Mouse (Mus musculus): ENCODE data around the gene Kif2a. TPM values are rescaled to one million over a fixed set of nuclear protein-coding genes. Genes with fewer than 3 reads are reported as not detected.

Kif2a gene
- polyA plus RNA-seq (2016; fragmentation: Nextera tagmentation; extraction: Ambion mirVana), result 22.7 and 31.9 TPM in 2 replicates

- Histone ChIP-seq H3K27ac (peak within 1 kb of the TSS; percentile 97), H3K9me3 (no peaks in the 10 kb centered on the region), H3K4me2 (peak within 1 kb of the TSS; percentile 66), H3K36me3 (replicated peaks) (peaks cover 5% of the 10 kb centered on the region; the same call in 1 of the 2 replicates), H3K4me1 (peaks cover 19% of the 10 kb centered on the region), H3K9ac (peak within 1 kb of the TSS; percentile 94), H3K27me3 (no peaks in the 10 kb centered on the region), H3K4me3 (replicated peaks) (peak within 1 kb of the TSS; percentile 91)
- 2% methylated on average over 73 of the region's 87 CpGs for WGBS
- ATAC-seq (ENCODE audit: low FRiP score), result peak; percentile 70
These were observed at the start of gene Kif2a for GRCm38 (mm10) chr13:107021461-107022265. TSS of gene Kif2a (minus strand) at chr13:107022126.

GRCm38 (mm10) chr13:107069061-107069460 lies 47.1 kb upstream of the Kif2a start:
- ATAC-seq (ENCODE audit: low FRiP score), result no peak

DNA sequence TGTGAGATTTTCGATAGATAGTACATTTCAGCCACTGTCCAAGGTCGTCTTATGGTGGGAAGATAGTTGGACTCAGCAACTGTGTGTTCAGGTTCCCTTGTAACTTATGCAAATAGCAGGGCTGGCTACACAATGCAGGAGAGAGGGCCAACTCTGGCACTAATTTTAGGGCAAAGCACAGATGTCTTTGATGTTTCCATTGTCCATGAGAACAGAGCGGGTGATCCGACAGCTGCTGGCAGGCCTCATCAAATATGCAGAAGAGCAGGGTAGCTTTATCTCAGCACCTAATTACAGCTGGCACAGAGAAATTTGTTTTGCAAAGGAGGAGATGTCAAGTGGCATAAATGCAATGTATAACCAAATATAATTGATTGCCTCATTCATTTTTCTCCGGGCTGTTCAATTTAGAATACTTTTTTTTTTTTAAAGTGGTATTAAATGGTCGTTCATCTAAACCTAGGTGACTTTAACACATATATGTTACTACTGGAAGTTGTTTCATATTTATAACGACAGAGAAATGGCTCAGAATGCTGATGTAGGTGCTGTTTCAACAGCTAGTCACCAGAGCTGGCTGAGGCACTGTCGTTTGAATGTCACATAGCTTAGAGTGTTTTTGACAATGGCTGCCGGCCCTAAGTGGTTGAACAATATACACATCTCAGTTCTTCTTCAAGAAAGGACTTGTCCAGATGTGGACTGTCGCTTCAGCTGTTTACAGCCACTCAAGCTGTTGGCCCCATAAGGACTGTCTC lies 43.4 kb upstream of the Kif2a start:
- WGBS, result 58% methylated on average over 10 of the region's 10 CpGs

More at GRCm38 (mm10) chr13:107069061-107069460, 47.1 kb upstream of the Kif2a start:
- H3K27me3 ChIP-seq, result peaks cover 6% of the 10 kb centered on the region; the same call in 1 of the 2 replicates
- peaks cover 21% of the 10 kb centered on the region for H3K4me1 ChIP-seq
- no peaks in the 10 kb centered on the region for H3K9me3 ChIP-seq
- H3K4me3 ChIP-seq (replicated peaks), result no peak overlapping the region
- no peak overlapping the region for H3K27ac ChIP-seq
- no peak overlapping the region for H3K9ac ChIP-seq
- H3K4me2 ChIP-seq, result no peak overlapping the region
- WGBS, result 100% methylated on average over 1 of the region's 1 CpGs
- H3K36me3 ChIP-seq (replicated peaks), result no peaks in the 10 kb centered on the region

DNA sequence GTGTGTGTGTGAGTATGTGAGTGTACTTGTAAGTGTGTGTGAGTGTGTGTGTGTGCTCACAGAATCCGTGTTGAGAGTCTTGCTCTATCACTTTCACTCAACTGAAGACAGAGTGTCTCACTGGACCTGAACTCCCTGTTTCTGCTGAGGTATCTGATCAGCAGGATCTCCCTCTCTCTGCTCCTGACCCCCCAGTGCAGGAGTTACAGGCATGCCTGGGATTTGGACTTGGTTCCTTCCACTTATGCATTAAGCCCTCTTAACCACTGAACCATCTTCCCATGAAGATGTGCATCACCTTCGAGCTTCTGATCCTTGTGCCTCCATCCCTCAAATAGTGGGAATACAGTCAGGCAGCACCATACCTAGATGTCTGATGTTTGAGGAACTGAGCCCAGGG lies 42.3 kb upstream of the Kif2a start:
- WGBS, result 89% methylated on average over 2 of the region's 2 CpGs
- no peak overlapping the region for H3K4me3 ChIP-seq (replicated peaks)
- H3K9me3 ChIP-seq, result no peaks in the 10 kb centered on the region
- H3K9ac ChIP-seq, result no peak overlapping the region
- no peak overlapping the region for H3K27ac ChIP-seq
- ATAC-seq (ENCODE audit: low FRiP score), result no peak
- peaks cover 5% of the 10 kb centered on the region for H3K4me1 ChIP-seq
- H3K4me2 ChIP-seq, result no peak overlapping the region
- H3K27me3 ChIP-seq, result no peaks in the 10 kb centered on the region
- H3K36me3 ChIP-seq (replicated peaks), result no peaks in the 10 kb centered on the region

More for the DNA sequence above, 43.4 kb upstream of the Kif2a start:
- peak; percentile 39; the same call in 1 of the 2 replicates for ATAC-seq (ENCODE audit: low FRiP score)
- Histone ChIP-seq H3K36me3 (replicated peaks) (no peaks in the 10 kb centered on the region), H3K4me3 (replicated peaks) (no peak overlapping the region), H3K27ac (0 out of 2 replicates have a peak overlapping the region, but pooled peaks have one; percentile 9), H3K4me2 (no peak overlapping the region), H3K9ac (no peak overlapping the region), H3K27me3 (no peaks in the 10 kb centered on the region), H3K9me3 (no peaks in the 10 kb centered on the region), H3K4me1 (peaks cover 5% of the 10 kb centered on the region)

DNA sequence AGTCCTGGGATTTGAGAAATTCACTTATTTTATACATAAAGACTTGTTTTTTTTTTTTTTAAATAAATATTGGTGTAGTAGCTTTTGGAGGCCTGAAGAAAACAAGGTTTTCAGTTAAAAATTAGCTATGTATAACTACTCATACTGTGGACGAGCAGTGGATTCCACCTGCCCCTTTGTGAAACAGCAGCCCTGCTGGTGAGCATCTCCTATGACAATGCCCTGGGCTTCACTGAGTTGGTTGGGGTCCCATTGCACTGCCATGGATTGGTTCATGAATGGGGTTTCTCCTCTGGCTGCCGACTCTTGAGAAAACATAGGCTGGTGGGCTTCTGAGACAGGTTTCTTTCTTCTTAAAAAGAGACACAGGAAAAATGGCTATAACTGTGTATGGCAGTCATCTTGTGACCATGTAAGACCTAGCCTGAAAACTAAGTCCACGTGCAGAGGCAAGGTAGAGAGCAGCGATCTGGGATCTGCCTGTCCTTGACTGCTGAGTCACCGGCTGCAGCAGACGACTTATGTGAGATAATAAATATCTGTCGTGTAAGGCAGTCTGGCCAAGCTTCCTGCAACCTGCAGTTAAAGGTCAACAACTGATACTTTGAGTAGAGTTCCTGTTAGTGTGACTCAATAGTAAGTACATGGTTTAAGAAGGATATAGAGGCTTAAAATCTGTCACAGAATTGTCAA lies 41.3 kb upstream of the Kif2a start:
- Histone ChIP-seq H3K27ac (no peak overlapping the region), H3K36me3 (replicated peaks) (no peaks in the 10 kb centered on the region), H3K4me2 (no peak overlapping the region), H3K4me3 (replicated peaks) (no peak overlapping the region), H3K9me3 (no peaks in the 10 kb centered on the region), H3K27me3 (no peaks in the 10 kb centered on the region), H3K9ac (no peak overlapping the region), H3K4me1 (peaks cover 5% of the 10 kb centered on the region)
- no peak for ATAC-seq (ENCODE audit: low FRiP score)
- 78% methylated on average over 7 of the region's 7 CpGs for WGBS

DNA sequence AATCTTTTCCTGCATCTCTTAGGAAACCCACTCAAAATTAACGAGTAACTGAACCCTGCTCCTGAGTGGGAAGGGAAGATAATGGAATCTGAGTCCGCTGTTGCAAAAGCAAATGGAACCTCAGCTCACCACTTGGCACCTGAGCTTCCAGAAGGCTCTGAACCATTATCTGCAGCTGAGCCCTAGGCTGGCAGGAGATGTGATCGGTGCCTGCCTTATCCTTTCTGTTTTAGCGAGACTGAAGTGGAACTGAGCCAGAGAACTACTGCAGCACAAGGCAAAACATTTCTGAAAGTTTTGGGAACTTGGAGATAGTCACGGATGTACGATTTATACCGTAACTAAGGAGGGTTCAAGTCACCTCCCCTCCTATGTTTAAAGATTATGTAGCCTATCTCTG lies 38.2 kb upstream of the Kif2a start:
- H3K4me3 ChIP-seq (replicated peaks), result no peak overlapping the region
- H3K9ac ChIP-seq, result no peak overlapping the region
- H3K27me3 ChIP-seq, result no peaks in the 10 kb centered on the region
- no peak for ATAC-seq (ENCODE audit: low FRiP score)
- H3K27ac ChIP-seq, result no peak overlapping the region
- no peaks in the 10 kb centered on the region for H3K36me3 ChIP-seq (replicated peaks)
- no peak overlapping the region for H3K4me2 ChIP-seq
- H3K9me3 ChIP-seq, result no peaks in the 10 kb centered on the region
- H3K4me1 ChIP-seq, result peaks cover 4% of the 10 kb centered on the region
- WGBS, result 87% methylated on average over 7 of the region's 7 CpGs

GRCm38 (mm10) chr13:107059460-107059859 lies 37.5 kb upstream of the Kif2a start:
- 88% methylated on average over 3 of the region's 3 CpGs for WGBS
- Histone ChIP-seq H3K9me3 (no peaks in the 10 kb centered on the region), H3K9ac (no peak overlapping the region), H3K36me3 (replicated peaks) (no peaks in the 10 kb centered on the region), H3K27me3 (no peaks in the 10 kb centered on the region), H3K4me1 (no peaks in the 10 kb centered on the region), H3K4me3 (replicated peaks) (no peak overlapping the region), H3K27ac (no peak overlapping the region), H3K4me2 (no peak overlapping the region)
- ATAC-seq (ENCODE audit: low FRiP score), result no peak

DNA sequence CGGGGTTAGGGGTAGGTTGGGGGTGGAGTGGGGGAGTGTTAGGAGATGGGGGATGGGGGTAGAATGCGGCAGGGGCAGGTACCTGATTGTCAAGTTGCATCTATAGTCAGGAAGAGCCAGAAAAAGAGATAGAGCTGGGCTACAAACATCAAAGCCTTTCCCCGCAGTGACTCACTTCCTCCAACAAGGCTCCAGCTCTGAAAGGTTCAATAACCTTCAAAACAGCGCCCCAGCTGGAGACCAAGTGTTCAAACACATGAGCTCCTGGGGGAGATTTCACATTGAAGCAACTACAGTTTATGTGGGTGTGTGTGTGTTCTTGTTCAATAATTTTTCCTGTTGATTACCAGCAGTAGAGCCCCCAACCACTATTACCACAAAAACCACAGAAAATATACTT lies 34.4 kb upstream of the Kif2a start:
- no peaks in the 10 kb centered on the region for H3K9me3 ChIP-seq
- H3K4me1 ChIP-seq, result no peaks in the 10 kb centered on the region
- no peak for ATAC-seq (ENCODE audit: low FRiP score)
- H3K27ac ChIP-seq, result no peak overlapping the region
- H3K4me3 ChIP-seq (replicated peaks), result no peak overlapping the region
- H3K36me3 ChIP-seq (replicated peaks), result no peaks in the 10 kb centered on the region
- WGBS, result 59% methylated on average over 4 of the region's 4 CpGs
- no peaks in the 10 kb centered on the region for H3K27me3 ChIP-seq
- H3K4me2 ChIP-seq, result no peak overlapping the region
- H3K9ac ChIP-seq, result no peak overlapping the region

DNA sequence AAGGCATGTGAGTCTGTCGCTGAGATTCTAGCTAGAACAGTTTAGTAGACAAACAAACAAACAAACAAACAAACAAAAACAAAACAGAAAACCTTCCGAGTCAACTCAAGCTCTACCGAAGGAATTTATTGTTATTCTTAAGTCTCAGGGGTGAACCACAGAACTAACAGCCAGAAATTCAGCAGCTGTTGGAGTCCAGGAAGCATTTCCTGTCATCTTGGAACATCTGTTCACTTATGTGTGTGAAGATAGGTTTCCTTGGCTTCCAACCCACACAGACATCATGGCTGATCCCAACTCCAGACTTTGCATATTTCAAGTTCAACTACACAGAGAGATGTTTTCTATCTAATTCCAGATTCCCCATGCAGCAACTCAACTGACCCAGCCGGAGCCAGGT lies 32.6 kb upstream of the Kif2a start:
- no peaks in the 10 kb centered on the region for H3K4me1 ChIP-seq
- no peak overlapping the region for H3K4me3 ChIP-seq (replicated peaks)
- no peaks in the 10 kb centered on the region for H3K27me3 ChIP-seq
- no peaks in the 10 kb centered on the region for H3K36me3 ChIP-seq (replicated peaks)
- no peak for ATAC-seq (ENCODE audit: low FRiP score)
- no peak overlapping the region for H3K4me2 ChIP-seq
- H3K9me3 ChIP-seq, result no peaks in the 10 kb centered on the region
- no peak overlapping the region for H3K27ac ChIP-seq
- WGBS, result 88% methylated on average over 4 of the region's 4 CpGs
- no peak overlapping the region for H3K9ac ChIP-seq

DNA sequence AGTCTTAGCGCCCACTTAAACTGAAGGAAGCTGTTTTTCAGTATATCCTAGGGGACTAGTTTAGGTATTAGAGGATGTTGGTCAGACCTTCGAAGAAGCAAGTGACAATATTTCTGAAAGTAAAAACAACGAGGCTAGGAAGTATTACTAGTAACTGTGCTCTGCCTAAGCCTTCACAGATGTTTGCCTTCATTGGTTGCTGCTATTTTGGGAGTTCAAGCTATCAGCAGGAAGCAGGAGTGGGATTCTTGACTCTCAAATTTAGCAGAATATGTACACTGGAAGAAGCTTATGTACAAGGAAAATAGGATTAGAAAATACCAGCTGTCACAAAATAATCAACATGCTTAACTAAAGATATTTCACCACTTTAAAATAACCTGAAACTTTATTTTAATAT lies 29.4 kb upstream of the Kif2a start:
- H3K4me1 ChIP-seq, result no peaks in the 10 kb centered on the region
- H3K27ac ChIP-seq, result no peak overlapping the region
- peaks cover 4% of the 10 kb centered on the region; the same call in 1 of the 2 replicates for H3K9me3 ChIP-seq
- no peak overlapping the region for H3K4me3 ChIP-seq (replicated peaks)
- WGBS, result 85% methylated on average over 3 of the region's 3 CpGs
- H3K27me3 ChIP-seq, result no peaks in the 10 kb centered on the region
- no peak overlapping the region for H3K4me2 ChIP-seq
- ATAC-seq (ENCODE audit: low FRiP score), result no peak
- H3K9ac ChIP-seq, result no peak overlapping the region
- no peaks in the 10 kb centered on the region for H3K36me3 ChIP-seq (replicated peaks)

- Histone ChIP-seq H3K27me3 (no peaks in the 10 kb centered on the region), H3K4me2 (no peak overlapping the region), H3K36me3 (replicated peaks) (no peaks in the 10 kb centered on the region), H3K9me3 (peaks cover 4% of the 10 kb centered on the region; the same call in 1 of the 2 replicates), H3K4me3 (replicated peaks) (no peak overlapping the region), H3K4me1 (no peaks in the 10 kb centered on the region), H3K9ac (no peak overlapping the region), H3K27ac (no peak overlapping the region)
- no peak for ATAC-seq (ENCODE audit: low FRiP score)
- WGBS, result 52% methylated on average over 5 of the region's 5 CpGs
These were observed 22.3 kb upstream of the Kif2a start for GRCm38 (mm10) chr13:107044229-107044628.

- peaks cover 4% of the 10 kb centered on the region; the same call in 1 of the 2 replicates for H3K9me3 ChIP-seq
- H3K4me2 ChIP-seq, result no peak overlapping the region
- no peak for ATAC-seq (ENCODE audit: low FRiP score)
- H3K36me3 ChIP-seq (replicated peaks), result no peaks in the 10 kb centered on the region
- H3K9ac ChIP-seq, result no peak overlapping the region
- 85% methylated on average over 6 of the region's 6 CpGs for WGBS
- H3K27me3 ChIP-seq, result no peaks in the 10 kb centered on the region
- H3K4me3 ChIP-seq (replicated peaks), result no peak overlapping the region
- H3K4me1 ChIP-seq, result no peaks in the 10 kb centered on the region
- H3K27ac ChIP-seq, result no peak overlapping the region
These were observed 20.6 kb upstream of the Kif2a start for GRCm38 (mm10) chr13:107042551-107042950.

Measured in forebrain, embryonic 12.5 days (tissue).